Mouse (Mus musculus) liver, embryonic 14.5 days (tissue): Measurements from ENCODE around the gene Cyp3a41a.

Source experiments
- CTCF ChIP-seq: IDR thresholded peaks from 2 replicates; pipeline ENCODE4 v1.5.1; 2016; ENCODE audit warnings: antibody characterized with exemption, low read depth, control low read depth
- EP300 ChIP-seq: IDR thresholded peaks from 2 replicates; pipeline ENCODE4 v1.6.1; 2016; ENCODE audit warnings: antibody characterized with exemption, low read depth

DNA sequence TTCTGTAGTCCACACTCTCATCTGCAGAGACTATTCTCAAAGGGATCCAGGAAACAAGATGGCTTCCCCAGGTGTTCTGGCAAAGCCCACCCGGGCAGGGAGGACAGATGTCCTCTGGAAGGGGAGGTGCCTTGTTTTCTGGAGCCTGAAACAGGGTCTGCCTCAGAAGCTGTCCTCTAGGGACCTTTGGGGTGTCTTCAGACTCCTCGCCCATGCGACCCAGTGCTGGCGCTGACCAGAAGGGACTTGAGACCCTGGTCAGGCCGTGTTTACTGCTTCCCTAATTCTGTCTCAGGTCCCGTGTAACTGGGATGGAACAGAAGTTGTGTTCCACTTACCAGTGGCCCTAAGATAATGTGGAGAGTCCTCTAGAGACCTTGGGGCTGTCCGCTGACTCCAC is 57.9 kb downstream of the Cyp3a41a start:
- TF ChIP-seq CTCF, result no peak
- TF ChIP-seq EP300, result no peak
